Mouse (Mus musculus) lung, embryonic 14.5 days (tissue): ENCODE results near the gene Notch2. TPM values are rescaled to one million over a fixed set of nuclear protein-coding genes. Genes with fewer than 3 reads are reported as not detected.
A peak's percentile ranks its signal among the peaks of the same experiment; 100 is the strongest.

Source experiments
- ATAC-seq: fragments of 200-750 bp; cut with Nextera tagmentation; 2 replicates; pipeline ENCODE4 v1.8.0; 2017; ENCODE audit warnings: mild to moderate bottlenecking, moderate TSS enrichment, moderate library complexity; ENCODE audit not compliant: insufficient read depth
- DNase-seq: peaks from one replicate; pipeline ENCODE4 v3.0.0-alpha.2; 2015
- H3K27ac ChIP-seq: fragments of 300-500 bp; sonication (generic); 2 replicates; pipeline ENCODE4 v1.5.1; 2014; ENCODE audit warnings: low read depth, mild to moderate bottlenecking, moderate library complexity
- H3K27me3 ChIP-seq: fragments of 300-500 bp; sonication (generic); 2 replicates; pipeline ENCODE4 v1.6.1; 2014; ENCODE audit warnings: low read length, control low read depth; ENCODE audit not compliant: insufficient read depth
- H3K36me3 ChIP-seq: fragments of 300-500 bp; sonication (generic); 2 replicates; pipeline ENCODE4 v1.6.1; 2014; ENCODE audit warnings: control low read depth; ENCODE audit not compliant: insufficient read depth
- H3K4me1 ChIP-seq: fragments of 300-500 bp; sonication (generic); 2 replicates; pipeline ENCODE4 v1.6.1; 2014; ENCODE audit warnings: antibody characterized with exemption, control low read depth; ENCODE audit not compliant: insufficient read depth
- H3K4me2 ChIP-seq: fragments of 300-500 bp; sonication (generic); 2 replicates; pipeline ENCODE4 v1.6.1; 2014; ENCODE audit warnings: mild to moderate bottlenecking
- H3K4me3 ChIP-seq: fragments of 300-500 bp; sonication (generic); 2 replicates; pipeline ENCODE4 v1.5.1; 2014; ENCODE audit warnings: low read depth, low read length
- H3K9ac ChIP-seq: fragments of 300-500 bp; sonication (generic); 2 replicates; pipeline ENCODE4 v1.6.1; 2014
- H3K9me3 ChIP-seq: fragments of 300-500 bp; sonication (generic); 2 replicates; pipeline ENCODE4 v1.6.1; 2016; ENCODE audit warnings: low read depth, low read length, control low read depth
- CTCF ChIP-seq: IDR thresholded peaks from 2 replicates; pipeline ENCODE4 v1.5.1; 2016; ENCODE audit warnings: antibody characterized with exemption, low read depth
- WGBS: fragments of 180-500 bp; shearing (Covaris S2); extraction: QIAGEN DNeasy Blood & Tissue Kit; methylation state at CpG from one replicate; pipeline ENCODE4 v1.1.7; 2014; 5-methylcytosine and 5-hydroxymethylcytosine counted together
- polyA plus RNA-seq: library from polyadenylated mRNA; unstranded; fragments of >200 nt; fragmentation: Nextera tagmentation; extraction: Ambion mirVana; gene quantifications from 2 replicates; pipeline ENCODE4 v1.2.1, GENCODE M21; 2014

The Notch2 gene
- polyA plus RNA-seq, 1 experiment from 2014 or later: 43.8 TPM

- Histone ChIP-seq H3K36me3 (no peaks in the 10 kb centered on the region), H3K4me3 (no peak overlapping the region), H3K27me3 (no peaks in the 10 kb centered on the region), H3K27ac (no peak overlapping the region), H3K9me3 (no peaks in the 10 kb centered on the region), H3K4me1 (no peaks in the 10 kb centered on the region), H3K4me2 (no peak overlapping the region), H3K9ac (no peak overlapping the region)
- no peak for ATAC-seq
- DNase-seq: no peak
- WGBS: 73% methylated on average over 4 of the region's 4 CpGs
- no peak for TF ChIP-seq CTCF
Measured at GRCm38 (mm10) chr3:98178340-98178739, 165.0 kb downstream of the Notch2 start.

- Histone ChIP-seq H3K4me1 (no peaks in the 10 kb centered on the region), H3K27me3 (no peaks in the 10 kb centered on the region), H3K27ac (no peak overlapping the region), H3K9me3 (no peaks in the 10 kb centered on the region), H3K9ac (no peak overlapping the region), H3K4me2 (no peak overlapping the region), H3K36me3 (no peaks in the 10 kb centered on the region), H3K4me3 (no peak overlapping the region)
- 22% methylated on average over 7 of the region's 7 CpGs for WGBS
- TF ChIP-seq CTCF: peak; percentile 78
- ATAC-seq: no peak
- peak; percentile 78 for DNase-seq
Measured at GRCm38 (mm10) chr3:98180805-98181204, 167.5 kb downstream of the Notch2 start.

GRCm38 (mm10) chr3:98185163-98185714 lies 171.9 kb downstream of the Notch2 start:
- TF ChIP-seq CTCF: no peak

GRCm38 (mm10) chr3:98187777-98188176 lies 174.4 kb downstream of the Notch2 start:
- no peak for ATAC-seq

More at GRCm38 (mm10) chr3:98185163-98185714, 171.9 kb downstream of the Notch2 start:
- Histone ChIP-seq H3K36me3 (no peaks in the 10 kb centered on the region), H3K4me3 (no peak overlapping the region), H3K4me2 (no peak overlapping the region), H3K27me3 (no peaks in the 10 kb centered on the region), H3K4me1 (no peaks in the 10 kb centered on the region), H3K9me3 (no peaks in the 10 kb centered on the region), H3K27ac (no peak overlapping the region), H3K9ac (no peak overlapping the region)
- WGBS: 36% methylated on average over 10 of the region's 10 CpGs
- ATAC-seq (no peak), DNase-seq (no peak)

GRCm38 (mm10) chr3:98197711-98198532 lies 184.6 kb downstream of the Notch2 start:
- TF ChIP-seq CTCF: no peak
- no peak for DNase-seq
- peak; percentile 47; the same call in 1 of the 2 replicates for ATAC-seq

More at GRCm38 (mm10) chr3:98187777-98188176, 174.4 kb downstream of the Notch2 start:
- H3K9ac ChIP-seq: no peak overlapping the region
- no peak overlapping the region for H3K4me3 ChIP-seq
- no peaks in the 10 kb centered on the region for H3K4me1 ChIP-seq
- no peaks in the 10 kb centered on the region for H3K27me3 ChIP-seq
- no peak overlapping the region for H3K27ac ChIP-seq
- H3K9me3 ChIP-seq: no peaks in the 10 kb centered on the region
- DNase-seq: no peak
- no peaks in the 10 kb centered on the region for H3K36me3 ChIP-seq
- H3K4me2 ChIP-seq: no peak overlapping the region
- WGBS: 81% methylated on average over 3 of the region's 3 CpGs
- no peak for TF ChIP-seq CTCF

GRCm38 (mm10) chr3:98199747-98200146 lies 186.4 kb downstream of the Notch2 start:
- no peak for TF ChIP-seq CTCF
- 63% methylated on average over 5 of the region's 5 CpGs for WGBS
- ATAC-seq: no peak

More at GRCm38 (mm10) chr3:98197711-98198532, 184.6 kb downstream of the Notch2 start:
- no peaks in the 10 kb centered on the region for H3K36me3 ChIP-seq
- H3K9me3 ChIP-seq: no peaks in the 10 kb centered on the region
- no peak overlapping the region for H3K9ac ChIP-seq
- H3K4me2 ChIP-seq: no peak overlapping the region
- no peaks in the 10 kb centered on the region for H3K4me1 ChIP-seq
- WGBS: 18% methylated on average over 9 of the region's 9 CpGs
- H3K27ac ChIP-seq: no peak overlapping the region
- H3K27me3 ChIP-seq: no peaks in the 10 kb centered on the region
- H3K4me3 ChIP-seq: no peak overlapping the region

More at GRCm38 (mm10) chr3:98199747-98200146, 186.4 kb downstream of the Notch2 start:
- Histone ChIP-seq H3K36me3 (no peaks in the 10 kb centered on the region), H3K27ac (no peak overlapping the region), H3K27me3 (no peaks in the 10 kb centered on the region), H3K9me3 (no peaks in the 10 kb centered on the region), H3K4me3 (no peak overlapping the region), H3K4me1 (no peaks in the 10 kb centered on the region), H3K9ac (no peak overlapping the region), H3K4me2 (no peak overlapping the region)
- DNase-seq: no peak

Other genes starting within 250 kb of the Notch2 start
- 20.1 and 22.1 TPM in 2 replicates for gene Pde4dip, start 124.8 kb upstream of the Notch2 start, polyA plus RNA-seq
- gene Sec22b, start 112.3 kb upstream of the Notch2 start, polyA plus RNA-seq: 158 and 160 TPM in 2 replicates
- not detected in 2 replicates for gene Adam30, start 147.1 kb downstream of the Notch2 start, polyA plus RNA-seq
- not detected in 2 replicates for gene Reg4, start 208.6 kb downstream of the Notch2 start, polyA plus RNA-seq